Mouse (Mus musculus) bone marrow, adult 2 months (tissue): ENCODE data around the gene Ncoa6. TPM values are rescaled to one million over a fixed set of nuclear protein-coding genes. Genes with fewer than 3 reads are reported as not detected.

Source experiments
- H3K27ac ChIP-seq: fragments of 200-500 bp; 2 replicates; pipeline ENCODE4 v1.5.1; 2012; ENCODE audit warnings: low read depth, mild to moderate bottlenecking, control low read depth, inconsistent platforms, low read length; ENCODE audit not compliant: control insufficient read depth, poor library complexity, insufficient read depth
- H3K4me1 ChIP-seq: fragments of 200-500 bp; 2 replicates; pipeline ENCODE4 v1.6.1; 2011; ENCODE audit warnings: low read length; ENCODE audit not compliant: control insufficient read depth, insufficient read depth
- H3K4me3 ChIP-seq: fragments of 200-500 bp; replicated peaks from 2 replicates; pipeline ENCODE3; 2011; ENCODE audit warnings: mild to moderate bottlenecking, low read depth, low read length, control low read depth; ENCODE audit not compliant: control insufficient read depth
- CTCF ChIP-seq: fragments of 200-500 bp; IDR thresholded peaks from 2 replicates; pipeline ENCODE4 v1.5.1; 2011; ENCODE audit warnings: low read length, control low read depth; ENCODE audit not compliant: control insufficient read depth, insufficient read depth
- POLR2A ChIP-seq: fragments of 200-500 bp; IDR thresholded peaks from 2 replicates; pipeline ENCODE4 v1.6.1; 2011; ENCODE audit warnings: low read depth, mild to moderate bottlenecking, control low read depth, low read length, borderline replicate concordance; ENCODE audit not compliant: control insufficient read depth
- WGBS: fragments of 180-500 bp; shearing (Covaris S2); methylation state at CpG from one replicate; pipeline ENCODE4 v1.1.7; 2018; 5-methylcytosine and 5-hydroxymethylcytosine counted together
- polyA plus RNA-seq: library from polyadenylated mRNA; stranded (reverse); fragments of >200 nt; gene quantifications from 2 replicates; pipeline ENCODE4 v1.2.4, GENCODE M21; 2011; ENCODE audit warnings: low replicate concordance; ENCODE audit not compliant: missing spikeins, insufficient read depth, insufficient read length

Ncoa6 gene
- polyA plus RNA-seq, 1 experiment: 35.1 TPM

- 80% methylated on average over 10 of the region's 10 CpGs for WGBS
- no peaks in the 10 kb centered on the region for H3K4me1 ChIP-seq
- H3K27ac ChIP-seq: no peak overlapping the region
- no peak overlapping the region for H3K4me3 ChIP-seq
- TF ChIP-seq CTCF: no peak
- TF ChIP-seq POLR2A: no peak
These were observed 34.2 kb upstream of the Ncoa6 start for GRCm38 (mm10) chr2:155507721-155508470.

GRCm38 (mm10) chr2:155505811-155506210 is 32.1 kb upstream of the Ncoa6 start:
- Histone ChIP-seq H3K4me3 (no peak overlapping the region), H3K27ac (no peak overlapping the region), H3K4me1 (no peaks in the 10 kb centered on the region)
- TF ChIP-seq CTCF (no peak), POLR2A (no peak)
- WGBS: 84% methylated on average over 9 of the region's 9 CpGs

GRCm38 (mm10) chr2:155504440-155505355 is 31.0 kb upstream of the Ncoa6 start:
- no peak overlapping the region for H3K4me3 ChIP-seq
- H3K4me1 ChIP-seq: no peaks in the 10 kb centered on the region
- 42% methylated on average over 13 of the region's 13 CpGs for WGBS
- no peak for TF ChIP-seq CTCF
- TF ChIP-seq POLR2A: no peak
- no peak overlapping the region for H3K27ac ChIP-seq

GRCm38 (mm10) chr2:155502596-155502995 is 28.9 kb upstream of the Ncoa6 start:
- no peak overlapping the region for H3K4me3 ChIP-seq
- no peak for TF ChIP-seq CTCF
- no peak for TF ChIP-seq POLR2A
- no peaks in the 10 kb centered on the region for H3K4me1 ChIP-seq
- H3K27ac ChIP-seq: no peak overlapping the region
- WGBS: 48% methylated on average over 7 of the region's 7 CpGs

- Histone ChIP-seq H3K4me3 (no peak overlapping the region), H3K27ac (no peak overlapping the region), H3K4me1 (no peaks in the 10 kb centered on the region)
- no peak for TF ChIP-seq POLR2A
- no peak for TF ChIP-seq CTCF
- 77% methylated on average over 6 of the region's 6 CpGs for WGBS
These were observed 17.3 kb upstream of the Ncoa6 start for GRCm38 (mm10) chr2:155490998-155491397.

GRCm38 (mm10) chr2:155482021-155482420 is 8.3 kb upstream of the Ncoa6 start:
- WGBS: 51% methylated on average over 3 of the region's 3 CpGs
- Histone ChIP-seq H3K27ac (no peak overlapping the region), H3K4me1 (no peaks in the 10 kb centered on the region), H3K4me3 (no peak overlapping the region)
- peak; percentile 40 for TF ChIP-seq CTCF
- no peak for TF ChIP-seq POLR2A

- 1% methylated on average over 69 of the region's 71 CpGs for WGBS
- peak overlapping the region; percentile 73 for H3K4me3 ChIP-seq
- H3K27ac ChIP-seq: peak overlapping the region; percentile 81; the same call in 1 of the 2 replicates
- TF ChIP-seq POLR2A (no peak), CTCF (no peak)
- H3K4me1 ChIP-seq: no peaks in the 10 kb centered on the region; the same call in 1 of the 2 replicates
These were observed 774 bp downstream of the Ncoa6 start for GRCm38 (mm10) chr2:155472671-155473569.
